Mouse (Mus musculus): Measurements from ENCODE around the gene Gkn2. TPM values are rescaled to one million over a fixed set of nuclear protein-coding genes. Genes with fewer than 3 reads are reported as not detected.

The Gkn2 gene
- total RNA-seq, 2 experiments from 2014 or later = not detected

- peak; percentile 65 to 79 for DNase-seq (ENCODE audit: low spot score in 2 of 2)
These were observed 26.0 kb downstream of the Gkn2 start for GRCm38 (mm10) chr6:87399137-87399536.

- no peak for DNase-seq (ENCODE audit: low spot score in 2 of 2)
These were observed 26.9 kb downstream of the Gkn2 start for GRCm38 (mm10) chr6:87399886-87400566.

- DNase-seq (ENCODE audit: low spot score in 2 of 2) = no peak
These were observed 28.3 kb downstream of the Gkn2 start for GRCm38 (mm10) chr6:87401456-87401855.

GRCm38 (mm10) chr6:87412011-87412410 lies 38.9 kb downstream of the Gkn2 start:
- no peak for DNase-seq (ENCODE audit: low spot score in 2 of 2)

GRCm38 (mm10) chr6:87422304-87422703 lies 49.1 kb downstream of the Gkn2 start:
- no peak for DNase-seq (ENCODE audit: low spot score in 2 of 2)

- DNase-seq (ENCODE audit: low spot score in 2 of 2) = peak in 1 of 2 experiments; percentile 39
These were observed 51.1 kb downstream of the Gkn2 start for GRCm38 (mm10) chr6:87424037-87424816.

- DNase-seq (ENCODE audit: low spot score in 2 of 2) = no peak
These were observed 53.8 kb downstream of the Gkn2 start for GRCm38 (mm10) chr6:87426954-87427353.

GRCm38 (mm10) chr6:87427616-87428015 lies 54.5 kb downstream of the Gkn2 start:
- no peak for DNase-seq (ENCODE audit: low spot score in 2 of 2)

- no peak for DNase-seq (ENCODE audit: low spot score in 2 of 2)
These were observed 55.4 kb downstream of the Gkn2 start, which contains the start of gene Bmp10 for GRCm38 (mm10) chr6:87428487-87429044. Bmp10 (plus strand) TSS chr6:87428994.

Other genes with a start within 250 kb of the Gkn2 start
- 10 to 100 TPM in 1 of 2 experiments, 1 to 10 TPM in 1; 9.4 to 20.1 TPM for gene Antxr1, start 37.5 kb upstream of the Gkn2 start, total RNA-seq (2021)
- gene Gkn1, start 22.4 kb upstream of the Gkn2 start, total RNA-seq (2021) = not detected
- gene Gkn3, start 15.6 kb downstream of the Gkn2 start, total RNA-seq (2021) = under 1 TPM; 0.74 to 0.99 TPM
- not detected for gene Bmp10, start 55.6 kb downstream of the Gkn2 start, total RNA-seq (2021)
- gene Arhgap25, start 159.9 kb downstream of the Gkn2 start, total RNA-seq (2021) = 1 to 10 TPM; 2.9 to 5.0 TPM
- under 1 TPM; 0.13 to 0.64 TPM for gene Prokr1, start 217.4 kb downstream of the Gkn2 start, total RNA-seq (2021)